Mouse (Mus musculus) myocyte (in vitro differentiated cells): Measurements from ENCODE around the gene Mup8.
"Not testable (repeated sequence)": the region's sequence is repeated elsewhere in the genome, so short reads cannot be mapped to it uniquely, and the experiment has no call there.

Experiments
- E2F4 ChIP-seq: IDR thresholded peaks from one replicate; pipeline ENCODE4 v1.6.1; 2011; ENCODE audit warnings: mild to moderate bottlenecking, control low read depth, moderate library complexity; ENCODE audit not compliant: insufficient read depth
- MAX ChIP-seq: IDR thresholded peaks from one replicate; pipeline ENCODE4 v1.6.1; 2011; ENCODE audit warnings: low read depth, mild to moderate bottlenecking, control low read depth
- MYOD1 ChIP-seq, 3 experiments: IDR thresholded peaks; one replicate each; pipeline ENCODE4 v1.6.1; 2011; ENCODE audit warnings: control low read depth in 2 of 3, low read depth in 2 of 3, mild to moderate bottlenecking in 2 of 3, moderate library complexity in 1 of 3; ENCODE audit not compliant: insufficient read length in 2 of 3, control insufficient read depth in 1 of 3
- POLR2A ChIP-seq: IDR thresholded peaks from one replicate; pipeline ENCODE4 v1.6.1; 2011; ENCODE audit warnings: low read depth, mild to moderate bottlenecking, control low read depth, moderate library complexity; ENCODE audit not compliant: insufficient read length
- POLR2AphosphoS2 ChIP-seq: IDR thresholded peaks from one replicate; pipeline ENCODE4 v1.6.1; 2011; ENCODE audit warnings: low read depth, control low read depth; ENCODE audit not compliant: insufficient read length
- REST ChIP-seq: IDR thresholded peaks from one replicate; pipeline ENCODE4 v1.6.1; 2011; ENCODE audit warnings: mild to moderate bottlenecking, control low read depth, moderate library complexity; ENCODE audit not compliant: insufficient read depth, insufficient read length
- SRF ChIP-seq: IDR thresholded peaks from one replicate; pipeline ENCODE4 v1.6.1; 2011; ENCODE audit warnings: low read depth; ENCODE audit not compliant: control insufficient read depth, insufficient read length
- TCF12 ChIP-seq: IDR thresholded peaks from one replicate; pipeline ENCODE4 v1.6.1; 2011; ENCODE audit warnings: mild to moderate bottlenecking, control low read depth; ENCODE audit not compliant: poor library complexity, insufficient read depth, severe bottlenecking
- TCF3 ChIP-seq: IDR thresholded peaks from one replicate; pipeline ENCODE4 v1.6.1; 2011; ENCODE audit warnings: low read depth, control low read depth; ENCODE audit not compliant: insufficient read length
- USF1 ChIP-seq: IDR thresholded peaks from one replicate; pipeline ENCODE4 v1.6.1; 2011; ENCODE audit warnings: low read depth, mild to moderate bottlenecking, control low read depth, moderate library complexity

DNA sequence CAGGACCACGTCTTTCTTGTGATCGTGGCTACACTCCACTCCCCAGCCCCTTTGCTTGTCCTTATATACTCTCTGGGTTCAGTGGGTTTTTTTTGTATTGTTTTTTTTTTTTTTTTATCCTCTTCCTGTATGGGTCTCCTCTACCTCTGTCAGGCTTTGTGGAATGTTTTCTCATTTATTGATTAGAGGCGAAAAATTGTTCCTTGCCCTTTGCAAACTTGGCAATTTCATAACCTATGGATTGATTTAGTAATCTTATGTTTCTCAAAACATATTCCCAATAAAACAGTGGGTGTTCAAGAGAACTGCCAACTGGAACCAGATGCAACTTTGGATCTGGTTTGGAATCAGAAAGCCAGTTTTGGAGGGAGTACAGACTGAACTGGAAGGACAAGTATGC is at the start of gene Mup8:
- not testable (repeated sequence) for TF ChIP-seq POLR2A; E2F4; MAX; USF1; SRF; POLR2AphosphoS2; MYOD1 (IDR thresholded peaks at IDR 0.05; ENCODE audit: control insufficient read depth in 1 of 3, insufficient read length in 2 of 3, low read depth in 2 of 3); TCF12; TCF3; REST
